Mouse (Mus musculus): ENCODE measurements around the gene Wwox.

The Wwox gene

GRCm38 (mm10) chr8:114670801-114671200 is 231.3 kb downstream of the Wwox start:
- no peak for DNase-seq (ENCODE audit: low read depth, low spot score)

- DNase-seq (ENCODE audit: low read depth, low spot score), result no peak
Measured at GRCm38 (mm10) chr8:114671237-114671674, 231.8 kb downstream of the Wwox start.

GRCm38 (mm10) chr8:114673416-114673815 is 234.0 kb downstream of the Wwox start:
- no peak for DNase-seq (ENCODE audit: low read depth, low spot score)

- DNase-seq (ENCODE audit: low read depth, low spot score), result no peak
Measured at GRCm38 (mm10) chr8:114675151-114675550, 235.7 kb downstream of the Wwox start.

- DNase-seq (ENCODE audit: low read depth, low spot score), result no peak
Measured at GRCm38 (mm10) chr8:114676918-114677317, 237.5 kb downstream of the Wwox start.

- DNase-seq (ENCODE audit: low read depth, low spot score), result peak; percentile 13
Measured at GRCm38 (mm10) chr8:114677551-114678127, 238.2 kb downstream of the Wwox start.

GRCm38 (mm10) chr8:114679386-114680098 is 240.1 kb downstream of the Wwox start:
- DNase-seq (ENCODE audit: low read depth, low spot score), result peak; percentile 37

- no peak for DNase-seq (ENCODE audit: low read depth, low spot score)
Measured at GRCm38 (mm10) chr8:114681136-114681535, 241.7 kb downstream of the Wwox start.

GRCm38 (mm10) chr8:114682166-114682565 is 242.7 kb downstream of the Wwox start:
- no peak for DNase-seq (ENCODE audit: low read depth, low spot score)

GRCm38 (mm10) chr8:114684046-114684702 is 244.7 kb downstream of the Wwox start:
- no peak for DNase-seq (ENCODE audit: low read depth, low spot score)

GRCm38 (mm10) chr8:114686462-114686861 is 247.0 kb downstream of the Wwox start:
- DNase-seq (ENCODE audit: low read depth, low spot score), result no peak

GRCm38 (mm10) chr8:114688732-114689131 is 249.3 kb downstream of the Wwox start:
- DNase-seq (ENCODE audit: low read depth, low spot score), result no peak

- DNase-seq (ENCODE audit: low read depth, low spot score), result no peak
Measured at GRCm38 (mm10) chr8:114694566-114695198, 255.2 kb downstream of the Wwox start.

- no peak for DNase-seq (ENCODE audit: low read depth, low spot score)
Measured at GRCm38 (mm10) chr8:114703517-114703916, 264.1 kb downstream of the Wwox start.

- no peak for DNase-seq (ENCODE audit: low read depth, low spot score)
Measured at GRCm38 (mm10) chr8:114707538-114708138, 268.2 kb downstream of the Wwox start.

GRCm38 (mm10) chr8:114715318-114716070 is 276.0 kb downstream of the Wwox start:
- no peak for DNase-seq (ENCODE audit: low read depth, low spot score)

GRCm38 (mm10) chr8:114716546-114717255 is 277.2 kb downstream of the Wwox start:
- peak; percentile 67 for DNase-seq (ENCODE audit: low read depth, low spot score)

- DNase-seq (ENCODE audit: low read depth, low spot score), result no peak
Measured at GRCm38 (mm10) chr8:114718821-114719220, 279.4 kb downstream of the Wwox start.

- no peak for DNase-seq (ENCODE audit: low read depth, low spot score)
Measured at GRCm38 (mm10) chr8:114722611-114723010, 283.2 kb downstream of the Wwox start.
